Mouse (Mus musculus) heart, adult 11 months (tissue): ENCODE measurements around the gene Gcnt1.
A peak's percentile ranks its signal among the peaks of the same experiment; 100 is the strongest.

Experiments used
- DNase-seq: peaks from one replicate; pipeline ENCODE4 v3.0.0; 2022

Gcnt1 gene

GRCm38 (mm10) chr19:17372701-17373100 lies at the start of gene Gcnt1:
TSS of gene Gcnt1 (minus strand) at chr19:17372844.
- no peak for DNase-seq

GRCm38 (mm10) chr19:17417855-17418254 lies 45.2 kb upstream of the Gcnt1 start:
- no peak for DNase-seq

GRCm38 (mm10) chr19:17412915-17413459 lies 40.3 kb upstream of the Gcnt1 start:
- DNase-seq = peak; percentile 25

- peak; percentile 50 for DNase-seq
Observed at GRCm38 (mm10) chr19:17410465-17411065, 37.9 kb upstream of the Gcnt1 start.

GRCm38 (mm10) chr19:17409351-17409750 lies 36.7 kb upstream of the Gcnt1 start:
- peak; percentile 25 for DNase-seq

- DNase-seq = peak; percentile 59
Observed at GRCm38 (mm10) chr19:17408591-17408990, 35.9 kb upstream of the Gcnt1 start.

GRCm38 (mm10) chr19:17406823-17407222 lies 34.2 kb upstream of the Gcnt1 start:
- peak; percentile 61 for DNase-seq

GRCm38 (mm10) chr19:17403175-17403574 lies 30.5 kb upstream of the Gcnt1 start:
- peak; percentile 70 for DNase-seq

GRCm38 (mm10) chr19:17400571-17400970 lies 27.9 kb upstream of the Gcnt1 start:
- peak; percentile 84 for DNase-seq

GRCm38 (mm10) chr19:17399965-17400364 lies 27.3 kb upstream of the Gcnt1 start:
- peak; percentile 85 for DNase-seq

GRCm38 (mm10) chr19:17397922-17398321 lies 25.3 kb upstream of the Gcnt1 start:
- peak; percentile 87 for DNase-seq

GRCm38 (mm10) chr19:17396802-17397201 lies 24.2 kb upstream of the Gcnt1 start:
- DNase-seq = peak; percentile 93

GRCm38 (mm10) chr19:17393841-17394591 lies 21.4 kb upstream of the Gcnt1 start, which contains the start of gene Rfk:
TSS of gene Rfk (plus strand) at chr19:17394043.
- DNase-seq = peak; percentile 99

- peak; percentile 69 for DNase-seq
Observed at GRCm38 (mm10) chr19:17392866-17393265, 20.2 kb upstream of the Gcnt1 start.

- DNase-seq = no peak
Observed at GRCm38 (mm10) chr19:17388404-17388803, 15.8 kb upstream of the Gcnt1 start.

- no peak for DNase-seq
Observed at GRCm38 (mm10) chr19:17386424-17386823, 13.8 kb upstream of the Gcnt1 start.

GRCm38 (mm10) chr19:17385426-17385825 lies 12.8 kb upstream of the Gcnt1 start:
- no peak for DNase-seq

- no peak for DNase-seq
Observed at GRCm38 (mm10) chr19:17385022-17385421, 12.4 kb upstream of the Gcnt1 start.

GRCm38 (mm10) chr19:17382807-17383397 lies 10.3 kb upstream of the Gcnt1 start:
- DNase-seq = peak; percentile 78

GRCm38 (mm10) chr19:17380549-17380948 lies 7.9 kb upstream of the Gcnt1 start:
- peak; percentile 79 for DNase-seq

GRCm38 (mm10) chr19:17378845-17379244 lies 6.2 kb upstream of the Gcnt1 start:
- DNase-seq = no peak

- no peak for DNase-seq
Observed at GRCm38 (mm10) chr19:17369581-17369980, 3.1 kb downstream of the Gcnt1 start.

GRCm38 (mm10) chr19:17368557-17368956 lies 4.1 kb downstream of the Gcnt1 start:
- peak; percentile 87 for DNase-seq
